Mouse (Mus musculus) cerebellum, adult (tissue): Measurements from ENCODE around the gene Slc16a2.

ENCODE experiments used
- ATAC-seq: cut with Nextera tagmentation; 2 replicates; pipeline ENCODE4 v1.9.2; 2017; ENCODE audit warnings: mild to moderate bottlenecking, moderate library complexity, mixed read lengths; ENCODE audit not compliant: insufficient number of reproducible peaks, low FRiP score, low TSS enrichment

Gene Slc16a2

GRCm38 (mm10) chrX:103821832-103822196, at the start of gene Slc16a2:
Gene Slc16a2 (minus strand): TSS chrX:103821983.
- peak; percentile 87 for ATAC-seq

GRCm38 (mm10) chrX:103863502-103863901, 41.7 kb upstream of the Slc16a2 start:
- ATAC-seq: no peak

DNA sequence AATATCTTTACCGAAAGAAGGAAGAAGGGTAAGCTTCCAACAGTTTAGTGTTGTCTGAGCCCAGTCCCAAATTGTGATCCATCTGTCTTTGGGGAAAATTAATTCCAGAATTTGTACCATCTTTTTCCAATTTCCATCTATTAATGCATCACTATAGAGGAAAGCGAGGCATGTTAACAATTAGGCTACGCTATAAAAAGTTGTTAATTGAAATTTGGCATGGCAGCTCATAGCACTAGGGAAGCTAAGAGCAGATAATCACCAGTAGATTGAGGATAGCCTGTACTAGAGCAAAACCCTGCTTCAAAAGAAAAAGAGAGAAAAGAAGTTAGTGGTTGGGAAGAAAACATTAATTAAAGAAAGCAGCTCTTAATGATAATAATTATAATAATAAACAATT, 41.1 kb upstream of the Slc16a2 start:
- ATAC-seq: no peak

- no peak for ATAC-seq
These were observed 23.5 kb upstream of the Slc16a2 start for GRCm38 (mm10) chrX:103845266-103845665.

- no peak for ATAC-seq
These were observed 7.1 kb upstream of the Slc16a2 start for GRCm38 (mm10) chrX:103828836-103829235.

- ATAC-seq: peak; percentile 37
These were observed 558 bp upstream of the Slc16a2 start for GRCm38 (mm10) chrX:103822271-103822811.

GRCm38 (mm10) chrX:103821195-103821831, 470 bp downstream of the Slc16a2 start:
- no peak; the same call in 1 of the 2 replicates for ATAC-seq

- ATAC-seq: no peak
These were observed 1.2 kb downstream of the Slc16a2 start for GRCm38 (mm10) chrX:103820307-103821194.

DNA sequence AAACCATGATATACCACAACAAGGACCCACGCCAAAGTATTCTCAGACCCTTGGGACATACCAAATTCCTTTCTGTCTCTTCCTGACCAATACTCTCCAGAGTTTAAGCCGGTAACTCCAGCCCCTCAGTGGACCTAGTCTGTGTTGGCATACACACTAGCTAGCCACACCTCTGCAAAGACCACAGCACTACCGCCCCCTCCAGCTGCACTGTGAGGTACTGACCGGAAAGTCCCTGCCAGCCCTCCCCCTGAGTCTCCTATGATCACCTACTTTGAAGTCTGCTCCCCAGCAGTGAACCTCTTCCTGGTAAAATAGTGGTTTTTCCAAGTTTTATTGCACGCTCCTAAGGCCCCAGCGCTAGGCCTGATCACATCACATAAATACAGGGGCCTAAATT, 2.5 kb downstream of the Slc16a2 start:
- no peak for ATAC-seq

DNA sequence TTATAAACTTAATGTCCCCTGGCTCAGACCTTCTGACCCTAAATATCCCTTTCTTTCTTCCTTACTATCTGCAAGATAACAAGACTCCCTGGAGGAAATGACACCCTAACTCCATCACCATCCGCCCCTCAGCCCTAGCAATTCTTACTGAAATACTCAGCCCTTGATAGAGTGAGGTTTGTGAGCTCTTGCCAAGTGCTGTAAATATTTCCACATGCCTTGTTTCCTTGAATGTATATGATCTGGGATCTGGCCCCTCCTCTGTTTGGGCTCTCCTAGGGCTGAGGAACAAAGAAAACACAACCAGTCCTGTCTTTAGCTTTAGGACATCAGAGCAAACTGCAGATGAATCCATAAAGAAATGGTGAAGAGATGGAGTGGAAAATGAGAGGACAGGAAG, 9.1 kb downstream of the Slc16a2 start:
- ATAC-seq: no peak

GRCm38 (mm10) chrX:103810483-103810882, 11.3 kb downstream of the Slc16a2 start:
- no peak for ATAC-seq

DNA sequence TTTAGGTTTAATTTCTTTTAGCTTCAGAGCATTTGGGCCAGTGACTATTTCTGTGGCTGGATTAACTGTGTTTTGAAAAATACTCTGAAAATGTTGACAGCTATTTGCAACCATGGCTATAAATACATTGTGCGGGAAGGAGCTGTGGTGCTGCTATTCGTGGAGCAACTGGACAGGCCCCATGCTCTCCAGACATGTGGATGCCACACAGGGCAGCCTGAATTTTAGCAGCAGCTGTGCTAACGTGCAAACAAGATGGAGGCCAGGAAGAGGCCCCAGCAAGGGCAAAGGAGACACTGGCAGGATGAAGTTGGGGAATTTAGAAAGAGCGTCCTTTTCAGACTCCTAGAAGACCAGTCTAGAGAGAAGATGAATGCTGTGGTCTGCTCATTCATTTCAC, 15.4 kb downstream of the Slc16a2 start:
- ATAC-seq: no peak

- ATAC-seq: no peak
These were observed 24.8 kb downstream of the Slc16a2 start for GRCm38 (mm10) chrX:103796961-103797360.

DNA sequence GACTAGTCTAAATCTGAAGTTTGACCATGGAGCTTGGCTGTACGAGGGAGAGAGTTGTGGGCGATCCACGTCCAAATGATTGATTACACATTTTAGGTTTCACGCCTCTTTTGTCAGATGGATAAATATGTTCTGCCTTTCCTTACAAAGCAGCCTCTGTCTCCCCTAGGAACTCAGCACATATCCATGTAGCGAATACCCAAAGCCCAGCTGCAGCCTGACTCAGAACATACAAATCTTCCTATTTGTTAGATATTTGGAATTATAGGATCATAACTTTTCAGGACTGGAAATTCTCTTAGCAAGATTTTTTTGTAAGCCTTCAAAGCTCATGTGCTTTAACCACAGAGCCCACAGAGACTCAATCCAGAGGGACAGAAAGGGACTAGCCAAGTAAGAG, 26.3 kb downstream of the Slc16a2 start:
- no peak for ATAC-seq

DNA sequence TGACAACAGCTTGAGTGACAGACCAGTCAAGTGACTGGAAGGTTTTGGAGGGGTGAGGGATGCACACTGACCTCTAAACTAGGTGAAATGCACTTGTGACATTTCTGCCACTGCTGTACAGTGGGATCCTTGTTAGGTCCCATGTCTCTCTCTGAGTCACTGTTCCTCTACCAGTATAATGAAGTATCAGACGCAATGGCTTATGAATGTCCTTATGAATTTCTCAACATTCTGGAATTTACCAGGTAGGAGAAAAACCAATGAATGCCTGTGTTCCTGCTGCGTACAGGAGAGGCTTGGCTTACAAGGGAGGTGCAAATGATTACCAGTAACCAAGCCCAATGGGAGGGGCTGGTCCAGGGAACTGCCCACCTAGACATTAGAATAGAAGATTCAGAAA, 30.5 kb downstream of the Slc16a2 start:
- ATAC-seq: no peak

DNA sequence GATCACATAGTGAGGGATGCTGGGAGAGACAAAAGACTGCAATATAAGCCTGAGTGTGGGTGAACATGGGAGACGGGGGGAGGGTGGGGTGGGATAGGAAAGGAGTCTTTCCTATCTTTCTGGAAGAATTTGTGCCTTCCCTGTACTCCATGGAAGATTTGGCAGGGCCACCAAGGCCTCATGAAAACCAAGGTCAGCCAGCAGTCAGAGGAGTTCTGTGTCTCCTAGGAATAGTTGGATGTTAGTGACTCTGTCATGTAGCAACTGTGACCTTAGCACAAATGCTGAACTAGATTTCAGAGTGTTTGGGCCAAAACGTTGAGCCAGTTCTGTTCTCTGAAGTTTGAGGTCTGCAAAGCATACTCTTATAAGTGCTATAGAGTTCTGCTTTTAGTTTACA, 36.1 kb downstream of the Slc16a2 start:
- ATAC-seq: no peak

DNA sequence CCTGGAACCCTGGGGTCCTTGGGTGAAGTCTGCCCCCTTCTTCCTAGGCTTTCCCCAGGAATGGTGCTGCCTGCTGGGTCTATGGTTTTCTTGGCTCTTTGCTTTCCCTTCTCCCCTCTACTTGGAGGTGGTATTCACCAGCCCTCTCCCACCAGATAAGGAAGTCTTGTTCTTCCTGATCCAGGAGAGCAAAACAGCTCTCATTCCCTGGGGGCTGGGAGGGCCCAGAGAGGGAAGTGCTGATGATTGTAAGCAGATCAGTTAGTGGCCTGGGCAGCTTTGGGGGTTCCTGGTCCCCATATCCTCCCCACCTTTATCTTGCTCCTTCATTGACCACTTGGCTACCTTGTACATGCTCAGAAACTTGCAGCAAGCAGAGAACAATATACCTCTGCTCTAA, 45.4 kb downstream of the Slc16a2 start:
- no peak for ATAC-seq

GRCm38 (mm10) chrX:103746197-103746596, 75.6 kb downstream of the Slc16a2 start:
- no peak for ATAC-seq

DNA sequence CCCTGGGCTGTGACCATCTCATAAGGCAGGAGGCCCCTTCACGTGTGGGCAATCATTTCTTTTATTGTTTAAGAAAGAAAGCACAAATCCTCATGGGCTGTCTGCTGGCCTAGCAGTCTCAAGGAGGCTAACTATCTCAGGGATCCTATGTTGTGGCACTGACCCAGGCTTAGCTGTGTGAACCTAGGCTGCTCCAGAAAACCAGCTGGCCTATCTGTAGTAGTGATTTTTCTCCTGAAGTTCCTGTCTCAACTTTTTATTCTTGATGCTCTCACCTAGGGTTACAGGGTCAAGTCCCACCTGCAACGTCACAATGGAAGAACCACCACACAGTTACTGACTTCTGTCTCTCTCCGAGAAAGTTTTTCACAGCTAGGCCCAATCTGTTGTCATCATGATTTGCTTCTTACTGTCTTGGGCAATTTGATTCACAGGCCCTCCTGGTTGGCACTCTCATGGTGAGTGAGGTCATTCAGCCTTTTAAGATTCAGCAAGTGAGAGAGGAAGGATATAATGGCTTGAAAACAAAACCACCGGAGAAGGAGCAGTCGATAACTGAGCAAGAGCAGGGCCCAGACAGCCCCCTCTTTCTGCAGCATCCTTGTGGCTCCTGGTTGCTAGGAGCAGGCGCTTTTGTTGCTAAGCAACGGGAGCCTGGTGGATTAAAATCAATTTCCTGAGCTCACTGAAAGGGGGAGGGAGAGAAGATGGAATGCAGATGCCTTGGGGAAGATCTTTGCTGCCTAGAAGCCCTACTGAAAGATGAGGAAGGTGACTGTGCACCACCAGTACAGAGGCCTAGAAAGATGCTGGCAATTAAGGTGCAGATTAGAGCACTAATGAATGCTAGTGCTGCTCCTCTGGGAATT, 77.4 kb downstream of the Slc16a2 start:
- ATAC-seq: no peak

DNA sequence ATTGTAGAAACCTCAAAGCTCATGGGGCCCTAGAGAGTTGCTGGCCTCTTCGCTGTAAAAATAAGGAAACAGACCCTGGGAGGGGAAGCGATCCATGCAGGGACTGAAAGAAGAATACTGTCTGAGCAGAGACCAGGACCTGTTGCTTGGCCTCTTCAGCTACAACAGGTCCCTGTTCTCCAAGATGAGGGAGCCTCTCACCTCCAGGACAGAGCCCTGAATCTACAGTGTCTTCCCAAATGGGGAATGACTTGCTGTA, 79.8 kb downstream of the Slc16a2 start:
- ATAC-seq: no peak
